Mouse (Mus musculus): ENCODE measurements at regions not wholly inside any gene's neighbourhood (a gene's known extent, or its start where the extent isn't known, plus 50 kb on each side); places are given as distances from the start of the nearest gene placed in this dataset.
"Not testable (repeated sequence)": the region's sequence is repeated elsewhere in the genome, so short reads cannot be mapped to it uniquely, and the experiment has no call there.

- DNase-seq (ENCODE audit: low read depth, low spot score): no peak
These were observed 80.7 kb upstream of the Tbl1xr1 start for GRCm38 (mm10) chr3:21995566-21996391.

- DNase-seq (ENCODE audit: low read depth, low spot score): no peak
These were observed 79.1 kb upstream of the Tbl1xr1 start for GRCm38 (mm10) chr3:21997387-21997786.

DNA sequence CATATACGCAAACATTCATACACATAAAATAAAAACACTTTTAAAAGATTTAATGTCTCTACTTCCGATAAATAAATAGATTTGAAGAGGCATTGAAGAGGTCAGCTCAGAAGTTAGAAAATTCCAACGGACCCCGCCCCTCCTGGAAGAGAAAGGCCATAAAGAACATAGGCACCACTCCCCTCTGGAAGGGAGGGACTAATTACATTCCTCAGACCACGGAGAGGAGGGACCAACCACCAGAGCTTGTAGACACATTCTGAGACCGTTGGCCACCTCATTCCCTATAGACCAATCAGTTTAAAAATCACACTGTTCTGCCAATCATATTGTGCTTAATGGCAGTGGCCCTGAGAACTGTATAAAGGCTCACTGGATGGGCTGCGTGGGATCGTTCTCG is 71.0 kb upstream of the Tbl1xr1 start:
- DNase-seq (ENCODE audit: low read depth, low spot score): no peak

- DNase-seq (ENCODE audit: low read depth, low spot score): no peak
These were observed 70.3 kb upstream of the Tbl1xr1 start for GRCm38 (mm10) chr3:22006113-22006512.

DNA sequence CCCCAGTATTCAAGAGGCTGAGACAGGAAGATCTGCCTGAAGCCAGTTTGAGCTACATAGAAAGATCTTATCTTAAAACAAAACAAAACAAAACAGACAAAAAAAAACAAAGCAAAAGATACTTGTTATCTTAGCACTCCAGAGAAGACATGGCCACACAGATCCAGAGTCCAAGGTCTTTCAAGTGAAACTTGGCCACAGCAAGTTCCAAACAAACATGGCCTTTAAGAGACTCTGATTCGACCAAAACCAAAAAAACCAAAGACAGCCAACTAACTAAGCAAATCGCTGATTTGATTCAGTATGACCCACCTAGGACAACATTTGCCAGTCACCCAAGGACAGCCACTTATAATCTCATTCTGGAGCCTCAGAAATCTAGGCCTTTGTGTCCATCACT is 69.8 kb upstream of the Tbl1xr1 start:
- no peak for DNase-seq (ENCODE audit: low read depth, low spot score)

DNA sequence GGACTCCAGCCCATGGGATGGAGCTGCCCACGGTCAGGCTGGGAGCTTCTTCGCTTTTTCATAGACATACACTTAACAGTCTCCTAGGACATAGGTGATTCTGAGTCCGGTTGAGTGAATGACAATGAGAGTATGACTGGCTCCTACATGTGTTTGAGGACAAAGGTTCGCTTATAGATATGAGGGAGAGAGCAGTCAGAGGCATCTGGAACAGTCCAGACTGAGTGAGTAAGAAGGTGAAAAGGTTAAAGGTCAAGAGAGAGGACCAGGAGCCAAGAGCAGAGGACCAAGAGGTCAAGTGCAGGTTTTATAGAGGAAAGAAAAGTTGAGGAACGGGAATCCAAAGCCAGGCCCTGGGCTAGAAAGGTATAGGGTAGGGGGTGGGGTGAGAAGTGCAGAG is 68.7 kb upstream of the Tbl1xr1 start:
- no peak for DNase-seq (ENCODE audit: low read depth, low spot score)

- no peak for DNase-seq (ENCODE audit: low read depth, low spot score)
These were observed 68.0 kb upstream of the Tbl1xr1 start for GRCm38 (mm10) chr3:22008432-22008831.

DNA sequence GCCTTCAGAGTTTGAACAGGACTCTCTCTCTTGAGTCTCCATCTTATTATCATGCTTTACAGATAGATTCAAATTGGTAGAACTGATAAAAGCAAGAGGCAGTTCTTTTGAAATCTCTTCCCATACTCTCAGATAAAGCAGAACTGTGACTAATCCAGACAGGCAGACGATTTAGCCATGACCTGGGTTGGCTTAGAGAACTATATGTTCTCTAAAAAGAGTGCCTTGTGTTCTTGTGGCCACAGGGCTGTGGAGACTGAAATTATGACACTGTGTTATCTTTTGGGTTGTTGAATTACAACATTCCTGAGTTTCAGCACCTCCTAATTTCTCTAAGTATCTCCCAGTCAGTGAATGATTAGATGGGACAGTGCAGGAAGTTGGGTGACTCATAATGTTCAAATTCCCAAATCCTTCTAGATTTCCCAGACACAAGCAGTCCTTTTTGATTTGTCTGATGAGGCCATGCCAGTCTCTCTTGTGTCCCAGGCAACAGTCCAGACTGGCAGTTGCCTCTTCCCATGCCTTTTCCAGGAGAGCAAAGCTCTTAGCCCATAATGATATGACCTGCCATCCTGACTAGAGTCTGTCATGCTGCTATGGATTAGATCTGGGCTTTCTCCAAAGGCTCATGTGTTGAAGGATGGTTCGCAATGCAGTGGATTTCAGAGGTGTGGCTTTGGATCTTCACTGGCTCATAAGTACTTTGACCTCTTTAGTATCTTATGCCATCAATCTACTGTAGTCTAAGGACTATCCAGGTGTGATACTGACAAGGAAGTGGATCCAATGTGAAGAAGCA is 66.4 kb upstream of the Tbl1xr1 start:
- DNase-seq (ENCODE audit: low read depth, low spot score): no peak

DNA sequence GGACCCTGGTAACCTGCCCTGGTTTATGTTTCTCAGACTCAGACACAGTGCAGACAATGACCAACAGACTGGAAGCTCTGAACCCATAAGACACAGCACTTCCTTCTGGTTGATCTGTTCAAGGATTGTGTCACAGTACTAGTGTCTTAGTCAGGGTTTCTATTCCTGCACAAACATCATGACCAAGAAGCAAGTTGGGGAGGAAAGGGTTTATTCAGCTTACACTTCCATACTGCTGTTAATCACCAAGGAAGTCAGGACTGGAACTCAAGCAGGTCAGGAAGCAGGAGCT is 65.8 kb upstream of the Tbl1xr1 start:
- not testable (repeated sequence) for DNase-seq (ENCODE audit: low read depth, low spot score)

DNA sequence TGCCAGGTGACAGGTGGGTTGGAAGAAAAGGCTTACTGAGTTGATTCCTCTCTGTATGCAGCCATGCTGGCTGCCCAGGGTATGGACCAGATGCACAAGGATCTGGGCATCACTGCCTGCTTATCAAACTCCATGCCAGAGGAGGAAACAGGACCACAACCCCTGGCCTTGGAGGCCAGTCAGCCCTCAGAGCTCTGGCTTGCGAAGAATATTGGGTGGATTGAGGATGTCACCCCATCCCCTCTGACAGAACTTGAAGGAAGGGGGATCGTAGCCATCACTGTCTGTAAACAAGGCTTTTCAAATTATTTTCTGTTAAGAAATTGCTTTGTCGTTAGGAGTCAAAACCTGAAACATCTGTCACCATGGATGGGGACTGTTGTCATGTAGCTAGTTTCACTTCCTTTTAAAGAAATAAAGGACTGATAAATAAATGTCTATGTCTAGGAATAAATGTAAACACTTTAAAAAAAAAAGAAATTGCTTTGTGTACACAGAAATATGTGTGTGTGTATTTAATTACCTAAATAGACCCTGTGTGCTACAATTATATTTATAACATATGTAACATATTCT is 55.0 kb upstream of the Tbl1xr1 start:
- no peak for DNase-seq (ENCODE audit: low read depth, low spot score)

DNA sequence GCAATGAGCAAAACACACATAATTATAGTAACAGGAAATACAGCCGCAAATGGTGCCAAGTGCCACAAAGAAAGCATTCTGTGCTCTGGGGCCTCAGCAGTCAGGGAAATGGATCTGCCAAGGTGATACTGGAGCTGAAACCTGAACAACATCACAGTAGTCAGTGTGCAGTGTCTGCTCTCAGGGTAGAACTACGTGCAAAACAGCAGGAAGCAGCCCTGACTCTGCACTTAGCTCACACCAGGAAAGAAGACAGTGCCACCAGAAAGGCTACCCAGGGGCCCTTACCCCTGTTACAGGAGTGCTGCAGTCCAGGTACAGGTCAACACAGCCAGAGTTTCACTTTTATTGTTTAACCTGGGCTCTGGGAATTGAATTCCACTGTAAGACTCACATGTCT is 54.0 kb upstream of the Tbl1xr1 start:
- no peak for DNase-seq (ENCODE audit: low read depth, low spot score)

GRCm38 (mm10) chr3:22023049-22023448 is 53.4 kb upstream of the Tbl1xr1 start:
- DNase-seq (ENCODE audit: low read depth, low spot score): no peak

- peak; percentile 65 for DNase-seq (ENCODE audit: low read depth, low spot score)
These were observed 52.9 kb upstream of the Tbl1xr1 start for GRCm38 (mm10) chr3:22023551-22023950.

- no peak for DNase-seq (ENCODE audit: low read depth, low spot score)
These were observed 52.3 kb upstream of the Tbl1xr1 start for GRCm38 (mm10) chr3:22024200-22024599.

GRCm38 (mm10) chr3:22025119-22025518 is 51.3 kb upstream of the Tbl1xr1 start:
- no peak for DNase-seq (ENCODE audit: low read depth, low spot score)

DNA sequence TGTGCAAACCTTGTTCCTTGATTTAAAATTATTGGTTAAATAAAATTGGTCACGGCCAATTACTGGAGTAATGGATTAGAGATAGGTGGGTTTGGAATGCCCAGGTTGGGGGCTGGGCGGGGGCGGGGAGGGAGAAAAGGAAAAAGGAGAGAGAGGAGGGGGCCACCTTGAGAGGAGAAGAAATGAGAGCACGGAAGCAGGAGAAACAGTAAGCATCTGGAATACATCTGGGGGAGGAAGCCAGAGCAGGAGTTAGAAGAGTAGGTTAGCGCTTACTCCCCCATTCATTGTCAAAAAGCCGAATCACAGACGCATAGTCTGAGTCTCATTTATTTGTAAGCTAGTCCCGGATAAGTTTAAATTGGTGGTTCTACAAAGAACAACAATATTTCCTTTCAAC is 50.8 kb upstream of the Tbl1xr1 start:
- DNase-seq (ENCODE audit: low read depth, low spot score): no peak
